Mouse (Mus musculus) bone marrow, adult 2 months (tissue): ENCODE data around the gene Clca3a1.

Experiments
- CTCF ChIP-seq: fragments of 200-500 bp; IDR thresholded peaks from 2 replicates; pipeline ENCODE4 v1.5.1; 2011; ENCODE audit warnings: low read length, control low read depth; ENCODE audit not compliant: control insufficient read depth, insufficient read depth
- POLR2A ChIP-seq: fragments of 200-500 bp; IDR thresholded peaks from 2 replicates; pipeline ENCODE4 v1.6.1; 2011; ENCODE audit warnings: low read depth, mild to moderate bottlenecking, control low read depth, low read length, borderline replicate concordance; ENCODE audit not compliant: control insufficient read depth

- TF ChIP-seq POLR2A, result no peak
- TF ChIP-seq CTCF, result no peak
Observed at GRCm38 (mm10) chr3:144761454-144761853, 677 bp upstream of the Clca3a1 start.
